Mouse (Mus musculus) small intestine, adult 2 months (tissue): ENCODE measurements around the gene Ppp6r3.

Source experiments
- CTCF ChIP-seq: fragments of 200-500 bp; IDR thresholded peaks from 2 replicates; pipeline ENCODE4 v1.5.1; 2012; ENCODE audit warnings: low read depth, mild to moderate bottlenecking, control low read depth, inconsistent platforms, low read length, moderate library complexity, mixed read lengths; ENCODE audit not compliant: insufficient replicate concordance, insufficient read length; ENCODE audit errors: extremely low read depth
- POLR2A ChIP-seq: fragments of 200-500 bp; IDR thresholded peaks from 2 replicates; pipeline ENCODE4 v1.6.1; 2012; ENCODE audit warnings: low read depth, mild to moderate bottlenecking, control low read depth, inconsistent platforms, low read length, moderate library complexity

DNA sequence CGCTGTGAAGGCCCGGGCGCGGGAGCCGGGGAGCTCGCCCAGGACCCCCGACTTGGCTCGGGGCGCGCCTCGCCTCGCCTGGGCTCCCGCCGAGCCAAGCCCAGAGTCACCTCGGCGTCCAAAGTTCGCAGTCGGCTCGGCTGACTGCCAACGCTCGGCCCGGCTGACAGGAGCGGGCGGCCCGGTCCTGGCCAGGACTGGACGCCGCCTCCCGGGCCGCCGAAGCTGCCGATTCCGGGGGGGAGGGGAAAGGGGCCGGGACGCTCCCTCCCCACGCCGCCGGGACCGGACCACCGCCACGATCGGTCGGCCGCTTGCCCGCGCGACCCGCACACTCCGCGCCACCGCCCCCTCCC lies 295 bp downstream of the Ppp6r3 start:
- TF ChIP-seq CTCF, result no peak
- TF ChIP-seq POLR2A, result no peak
